Mouse (Mus musculus): ENCODE measurements at regions not wholly inside any gene's neighbourhood (a gene's known extent, or its start where the extent isn't known, plus 50 kb on each side); places are given as distances from the start of the nearest gene placed in this dataset.
A peak's percentile ranks its signal among the peaks of the same experiment; 100 is the strongest.
"Not testable (repeated sequence)": the region's sequence is repeated elsewhere in the genome, so short reads cannot be mapped to it uniquely, and the experiment has no call there.

- DNase-seq = peak; percentile 11
Observed at GRCm38 (mm10) chr15:60333573-60334306, 317.3 kb upstream of the 4933412E24Rik start.

DNA sequence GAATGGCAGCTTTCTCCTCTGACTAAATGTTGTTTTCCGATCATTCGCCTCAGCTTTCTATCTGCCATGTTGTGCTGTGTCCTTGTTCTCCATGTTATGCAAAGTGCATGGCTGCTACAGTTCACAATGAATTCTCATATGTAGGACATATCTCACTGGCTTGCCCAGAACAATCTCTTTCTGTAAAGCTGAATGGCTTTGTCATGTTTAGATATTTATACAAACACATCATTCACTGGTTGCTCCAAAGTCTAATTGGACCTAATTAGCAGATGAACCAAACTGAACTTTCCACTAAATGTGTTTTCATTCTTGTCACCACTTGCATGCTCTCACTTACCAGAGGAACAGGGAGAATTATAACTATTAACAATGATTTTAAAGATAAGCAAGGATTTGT lies 301.2 kb upstream of the 4933412E24Rik start:
- no peak for DNase-seq

DNA sequence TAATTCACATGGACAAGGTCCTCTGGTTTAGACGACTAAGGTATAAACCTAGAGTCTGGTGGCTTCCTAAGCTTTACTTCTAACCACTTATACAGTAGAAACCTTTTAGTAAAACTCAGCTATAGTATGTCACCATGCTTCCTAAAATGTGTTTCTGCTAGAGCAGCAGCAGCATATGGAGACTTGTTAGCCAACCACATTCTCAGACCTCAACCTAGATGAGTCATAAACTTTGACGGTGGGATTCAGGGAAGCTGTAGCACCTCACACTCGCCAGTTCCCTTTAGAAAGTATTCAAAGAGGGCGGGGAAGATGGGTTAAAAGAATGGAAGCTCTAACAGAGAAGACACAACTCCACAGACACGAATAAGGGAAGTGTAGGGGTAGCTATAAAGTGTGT lies 298.8 kb upstream of the 4933412E24Rik start:
- DNase-seq = no peak

- DNase-seq = no peak
Observed at GRCm38 (mm10) chr15:60309909-60310308, 293.5 kb upstream of the 4933412E24Rik start.

- DNase-seq = no peak
Observed at GRCm38 (mm10) chr15:60308968-60309367, 292.6 kb upstream of the 4933412E24Rik start.

- no peak for DNase-seq
Observed at GRCm38 (mm10) chr15:60308126-60308525, 291.7 kb upstream of the 4933412E24Rik start.

GRCm38 (mm10) chr15:60303501-60303900 lies 287.1 kb upstream of the 4933412E24Rik start:
- DNase-seq = no peak

DNA sequence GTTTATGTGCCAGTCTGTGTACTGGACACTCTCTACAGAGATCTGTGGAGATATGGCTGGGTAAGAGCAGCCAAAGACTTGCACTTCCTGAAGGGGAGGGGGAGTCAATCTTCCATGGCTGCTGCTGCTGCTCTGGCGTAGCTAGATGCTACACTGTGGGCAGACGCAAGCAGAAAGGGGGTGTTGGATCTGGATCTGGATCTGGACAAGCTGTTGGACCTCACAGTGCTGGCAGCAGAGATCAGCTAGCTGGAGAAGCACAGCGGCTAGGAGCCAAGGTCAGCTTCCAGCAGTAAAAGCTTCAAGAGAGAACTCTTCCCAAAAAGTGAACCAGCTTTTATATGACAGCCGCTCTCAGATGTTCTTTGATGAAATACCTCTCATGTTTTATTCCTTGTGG lies 285.5 kb upstream of the 4933412E24Rik start:
- no peak for DNase-seq

GRCm38 (mm10) chr15:60285321-60285720 lies 268.9 kb upstream of the 4933412E24Rik start:
- peak; percentile 21 for DNase-seq

DNA sequence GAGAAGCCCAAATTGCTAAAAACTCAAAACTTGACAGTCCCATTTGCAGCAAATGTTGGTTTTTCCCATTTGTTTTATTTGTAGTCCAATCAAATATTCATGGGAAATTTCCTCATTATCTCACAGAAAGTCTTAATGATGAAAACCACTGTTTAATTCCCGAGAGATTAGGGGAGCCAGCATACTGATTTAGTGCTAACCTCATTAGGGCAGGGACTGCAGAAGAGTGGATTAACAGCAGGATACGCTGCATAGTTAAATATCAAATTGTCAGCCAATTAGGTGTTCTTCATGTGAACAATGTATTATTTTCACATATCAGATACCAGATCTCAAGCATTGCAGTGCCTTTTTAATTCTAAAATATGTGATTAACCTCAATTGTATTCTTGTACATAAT lies 264.0 kb upstream of the 4933412E24Rik start:
- no peak for DNase-seq

GRCm38 (mm10) chr15:60253661-60254060 lies 237.2 kb upstream of the 4933412E24Rik start:
- not testable (repeated sequence) for DNase-seq

DNA sequence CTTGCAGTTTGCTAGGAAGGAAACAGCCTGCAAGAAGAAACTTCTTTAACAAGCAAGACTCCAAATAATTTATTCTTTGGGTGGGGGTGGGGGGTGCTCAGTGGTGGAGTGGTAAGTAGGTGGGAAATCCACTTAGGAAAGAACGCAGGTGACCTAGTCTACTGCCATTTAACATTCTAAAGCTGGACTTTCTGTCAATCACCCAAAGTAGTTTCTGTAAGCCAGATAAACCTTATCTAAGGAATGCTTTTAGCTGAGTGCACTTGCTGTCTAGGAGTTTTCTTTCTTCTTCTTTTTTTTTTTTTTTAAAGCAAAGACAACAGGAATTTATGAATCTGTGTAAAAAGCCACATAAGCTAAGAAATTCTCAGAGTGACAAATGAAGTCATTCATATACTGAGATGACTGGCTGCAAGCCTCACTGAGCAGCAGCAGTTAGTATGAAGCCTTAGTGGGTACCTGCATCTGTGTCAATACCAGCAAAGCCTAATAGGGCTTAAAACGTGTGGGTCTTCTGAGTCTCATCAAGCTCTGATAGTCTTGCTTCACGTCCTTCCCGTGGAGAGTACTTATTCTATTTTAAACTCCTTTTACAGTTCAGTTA lies 210.0 kb upstream of the 4933412E24Rik start:
- no peak for DNase-seq

DNA sequence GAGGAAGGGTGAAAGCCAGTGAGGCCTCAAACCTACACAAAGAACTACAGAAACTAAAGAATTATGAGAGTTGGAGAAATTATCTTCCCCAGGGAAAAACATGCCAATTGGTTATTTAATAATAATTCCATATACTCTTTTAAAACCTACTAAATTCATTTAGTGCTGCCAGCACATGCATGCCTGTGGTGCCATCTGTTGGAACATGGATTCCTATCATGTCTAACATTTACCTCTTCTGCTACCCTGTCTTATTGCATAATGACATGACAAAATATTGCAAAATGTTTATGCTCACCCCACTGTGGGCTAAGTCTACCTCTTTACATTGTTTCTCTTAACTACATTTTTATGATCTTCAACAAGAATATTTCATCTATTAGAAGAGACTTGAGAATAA lies 178.7 kb upstream of the 4933412E24Rik start:
- DNase-seq = no peak

- DNase-seq = no peak
Observed at GRCm38 (mm10) chr15:60193157-60193556, 176.7 kb upstream of the 4933412E24Rik start.

- no peak for DNase-seq
Observed at GRCm38 (mm10) chr15:60187002-60187715, 170.7 kb upstream of the 4933412E24Rik start.

- DNase-seq = no peak
Observed at GRCm38 (mm10) chr15:60141554-60142070, 125.2 kb upstream of the 4933412E24Rik start.

GRCm38 (mm10) chr15:60136671-60137070 lies 120.3 kb upstream of the 4933412E24Rik start:
- DNase-seq = no peak

DNA sequence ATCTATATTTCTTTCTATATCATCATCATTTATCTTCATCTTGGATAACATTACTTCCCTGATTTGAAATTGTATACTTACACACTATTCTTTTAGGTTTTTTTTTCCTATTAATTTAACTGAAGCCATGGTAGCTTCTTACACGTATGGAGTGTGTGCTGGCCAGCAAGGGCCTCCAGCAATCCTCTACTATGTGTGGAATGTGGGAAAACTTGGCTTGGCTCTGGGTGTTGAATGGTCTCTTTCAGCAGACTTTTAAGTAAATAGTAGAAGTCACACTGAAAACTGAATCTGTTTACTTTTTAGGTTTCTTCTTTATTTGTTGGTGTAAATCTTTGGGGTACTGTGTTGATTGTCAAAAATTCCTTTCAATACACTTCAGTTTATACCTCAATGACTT lies 118.1 kb upstream of the 4933412E24Rik start:
- no peak for DNase-seq

DNA sequence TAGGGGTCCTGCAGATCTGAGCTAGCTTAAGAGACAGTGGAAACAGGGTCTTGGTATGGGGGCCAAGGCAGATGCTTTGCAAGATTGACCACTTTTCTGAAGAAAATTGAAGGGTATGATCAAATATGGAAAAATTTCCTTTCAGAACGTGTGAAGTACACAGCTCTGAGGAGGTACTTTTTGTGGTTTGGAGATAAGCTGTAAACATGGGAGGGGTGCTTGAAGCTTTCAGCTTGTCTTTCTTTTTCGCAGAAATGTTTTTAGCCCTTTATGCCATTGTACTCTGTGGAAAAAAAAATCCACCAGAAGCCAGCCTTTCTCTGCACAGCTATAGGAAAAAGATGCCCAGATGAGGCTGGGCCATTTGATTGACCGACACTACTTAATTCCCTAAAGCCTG lies 116.3 kb upstream of the 4933412E24Rik start:
- DNase-seq = no peak

- DNase-seq = no peak
Observed at GRCm38 (mm10) chr15:60124461-60124860, 108.0 kb upstream of the 4933412E24Rik start.

- DNase-seq = no peak
Observed at GRCm38 (mm10) chr15:60119926-60120325, 103.5 kb upstream of the 4933412E24Rik start.

- DNase-seq = no peak
Observed at GRCm38 (mm10) chr15:60111885-60112284, 95.5 kb upstream of the 4933412E24Rik start.

DNA sequence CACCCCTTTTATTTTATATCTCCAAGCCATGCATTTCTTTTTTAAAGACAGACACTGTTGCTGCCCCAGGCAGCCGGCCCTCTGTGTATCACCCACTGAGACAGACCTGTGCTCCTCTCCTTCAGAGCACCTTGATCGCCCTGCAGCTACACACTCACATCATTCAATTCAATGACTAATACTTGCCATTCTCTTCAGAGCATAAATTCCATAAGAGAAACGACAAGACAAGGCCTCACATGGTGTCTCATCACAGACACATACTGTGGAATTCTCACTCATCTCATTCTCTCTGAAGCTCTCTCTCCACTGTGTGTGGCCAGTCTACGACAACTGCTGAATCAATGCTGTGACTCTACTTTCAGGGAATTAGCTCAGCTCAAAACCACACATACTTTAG lies 94.6 kb upstream of the 4933412E24Rik start:
- no peak for DNase-seq

DNA sequence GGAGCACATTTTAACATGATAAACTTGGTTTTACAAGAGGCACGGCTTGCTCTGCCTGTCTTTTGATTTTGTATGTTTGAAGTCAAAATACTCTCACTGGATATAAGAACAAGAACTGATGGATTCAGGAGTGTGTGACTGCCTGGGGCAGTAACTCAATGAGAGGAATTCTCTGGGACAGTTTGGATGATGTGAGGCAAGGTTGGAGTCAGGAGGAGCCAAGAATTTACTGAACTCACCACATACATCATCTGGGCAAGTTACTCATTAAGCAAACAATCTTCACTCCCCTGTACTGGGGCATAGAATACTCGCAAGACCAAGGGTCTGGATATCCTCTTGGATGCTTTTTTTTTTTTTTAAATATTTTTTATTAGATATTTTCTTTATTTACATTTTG lies 87.7 kb upstream of the 4933412E24Rik start:
- no peak for DNase-seq
